Mouse (Mus musculus): ENCODE results near the gene Ubr4. TPM values are rescaled to one million over a fixed set of nuclear protein-coding genes. Genes with fewer than 3 reads are reported as not detected.
"Not testable (repeated sequence)": the region's sequence is repeated elsewhere in the genome, so short reads cannot be mapped to it uniquely, and the experiment has no call there.

Gene Ubr4
- polyA plus RNA-seq, 1 experiment from 2014 or later: 27.5 TPM

GRCm38 (mm10) chr4:139526475-139526874 is 174.1 kb downstream of the Ubr4 start:
- no peaks in the 10 kb centered on the region for H3K4me1 ChIP-seq (replicated peaks; ENCODE audit: control insufficient read depth, insufficient read depth, low read length)
- no peak overlapping the region for H3K4me3 ChIP-seq (ENCODE audit: low read depth, low read length)
- H3K36me3 ChIP-seq (ENCODE audit: control insufficient read depth, insufficient read depth): no peaks in the 10 kb centered on the region
- WGBS: 75% methylated on average over 12 of the region's 12 CpGs
- no peaks in the 10 kb centered on the region for H3K27me3 ChIP-seq (replicated peaks; ENCODE audit: control insufficient read depth, insufficient read depth, low read length)
- H3K9ac ChIP-seq (ENCODE audit: low read depth, low read length): no peak overlapping the region
- no peaks in the 10 kb centered on the region for H3K9me3 ChIP-seq (ENCODE audit: control insufficient read depth)
- ATAC-seq: no peak
- no peak overlapping the region for H3K4me2 ChIP-seq (replicated peaks; ENCODE audit: low read depth)
- H3K27ac ChIP-seq (ENCODE audit: low read depth, low read length): no peak overlapping the region
- no peak for TF ChIP-seq CTCF (IDR thresholded peaks at IDR 0.05; ENCODE audit: low read depth)

DNA sequence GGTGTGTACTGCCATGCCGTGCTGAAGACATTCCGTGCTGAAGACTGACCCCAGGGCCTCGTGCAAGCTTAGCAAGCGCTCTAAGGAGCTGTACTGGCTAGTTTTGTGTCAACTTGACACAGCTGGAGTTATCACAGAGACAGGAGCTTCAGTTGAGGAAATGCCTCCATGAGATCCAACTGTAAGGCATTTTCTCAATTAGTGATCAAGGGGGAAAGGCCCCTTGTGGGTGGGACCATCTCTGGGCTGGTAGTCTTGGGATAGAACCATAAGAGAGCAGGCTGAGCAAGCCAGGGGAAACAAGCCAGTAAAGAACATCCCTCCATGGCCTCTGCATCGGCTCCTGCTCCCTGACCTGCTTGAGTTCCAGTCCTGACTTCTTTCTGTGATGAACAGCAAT is 177.8 kb downstream of the Ubr4 start, which contains the start of gene Iffo2:
Gene Iffo2 (plus strand): TSS at position 301 of the 400 bp plus-strand sequence.
- WGBS: 83% methylated on average over 5 of the region's 5 CpGs
- not testable (repeated sequence) for H3K4me3 ChIP-seq (ENCODE audit: low read depth, low read length); H3K27ac ChIP-seq (ENCODE audit: low read depth, low read length); H3K9ac ChIP-seq (ENCODE audit: low read depth, low read length); H3K27me3 ChIP-seq (replicated peaks; ENCODE audit: control insufficient read depth, insufficient read depth, low read length); H3K4me1 ChIP-seq (replicated peaks; ENCODE audit: control insufficient read depth, insufficient read depth, low read length); ATAC-seq; H3K4me2 ChIP-seq (replicated peaks; ENCODE audit: low read depth); H3K9me3 ChIP-seq (ENCODE audit: control insufficient read depth); H3K36me3 ChIP-seq (ENCODE audit: control insufficient read depth, insufficient read depth)

GRCm38 (mm10) chr4:139532081-139532480 is 179.7 kb downstream of the Ubr4 start:
- Histone ChIP-seq H3K9me3 (ENCODE audit: control insufficient read depth) (no peaks in the 10 kb centered on the region), H3K36me3 (ENCODE audit: control insufficient read depth, insufficient read depth) (no peaks in the 10 kb centered on the region), H3K4me3 (ENCODE audit: low read depth, low read length) (no peak overlapping the region), H3K9ac (ENCODE audit: low read depth, low read length) (no peak overlapping the region), H3K27ac (ENCODE audit: low read depth, low read length) (no peak overlapping the region), H3K27me3 (replicated peaks; ENCODE audit: control insufficient read depth, insufficient read depth, low read length) (no peaks in the 10 kb centered on the region), H3K4me2 (replicated peaks; ENCODE audit: low read depth) (no peak overlapping the region), H3K4me1 (replicated peaks; ENCODE audit: control insufficient read depth, insufficient read depth, low read length) (no peaks in the 10 kb centered on the region)
- WGBS: 89% methylated on average over 10 of the region's 10 CpGs
- ATAC-seq: no peak
- TF ChIP-seq CTCF (IDR thresholded peaks at IDR 0.05; ENCODE audit: low read depth): no peak

GRCm38 (mm10) chr4:139535127-139535695 is 182.8 kb downstream of the Ubr4 start:
- Histone ChIP-seq H3K27ac (ENCODE audit: low read depth, low read length) (no peak overlapping the region), H3K4me2 (replicated peaks; ENCODE audit: low read depth) (no peak overlapping the region; the same call in 1 of the 2 replicates), H3K4me1 (replicated peaks; ENCODE audit: control insufficient read depth, insufficient read depth, low read length) (no peaks in the 10 kb centered on the region), H3K27me3 (replicated peaks; ENCODE audit: control insufficient read depth, insufficient read depth, low read length) (no peaks in the 10 kb centered on the region), H3K4me3 (ENCODE audit: low read depth, low read length) (no peak overlapping the region), H3K36me3 (ENCODE audit: control insufficient read depth, insufficient read depth) (no peaks in the 10 kb centered on the region), H3K9me3 (ENCODE audit: control insufficient read depth) (no peaks in the 10 kb centered on the region), H3K9ac (ENCODE audit: low read depth, low read length) (no peak overlapping the region)
- peak; percentile 40; the same call in 1 of the 2 replicates for TF ChIP-seq CTCF (IDR thresholded peaks at IDR 0.05; ENCODE audit: low read depth)
- WGBS: 13% methylated on average over 12 of the region's 12 CpGs
- peak; percentile 70 for ATAC-seq

DNA sequence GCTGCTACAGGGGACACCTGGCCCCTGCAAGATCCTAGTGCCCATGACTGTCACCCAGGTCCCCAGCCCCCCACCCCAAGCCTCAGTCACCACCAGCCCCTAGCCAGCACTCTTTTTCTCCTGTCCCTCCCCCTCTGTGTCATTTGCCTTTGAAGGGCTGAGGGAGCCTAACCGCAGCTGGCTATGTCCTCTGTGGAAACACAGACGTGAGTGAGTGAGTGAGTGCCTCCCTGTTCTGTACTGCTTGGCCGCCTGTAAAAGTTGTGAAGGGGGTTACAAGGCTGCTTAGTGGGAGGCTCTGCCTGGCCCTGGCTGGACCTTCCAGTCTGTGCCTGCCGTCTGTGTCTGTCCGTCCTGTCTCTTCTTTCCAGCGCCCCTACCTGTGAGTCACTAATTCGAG is 183.3 kb downstream of the Ubr4 start:
- Histone ChIP-seq H3K4me2 (replicated peaks; ENCODE audit: low read depth) (no peak overlapping the region), H3K9ac (ENCODE audit: low read depth, low read length) (no peak overlapping the region)
- ATAC-seq: no peak

GRCm38 (mm10) chr4:139536706-139537105 is 184.3 kb downstream of the Ubr4 start:
- no peak overlapping the region for H3K9ac ChIP-seq (ENCODE audit: low read depth, low read length)
- no peaks in the 10 kb centered on the region for H3K27me3 ChIP-seq (replicated peaks; ENCODE audit: control insufficient read depth, insufficient read depth, low read length)
- 86% methylated on average over 9 of the region's 9 CpGs for WGBS
- H3K27ac ChIP-seq (ENCODE audit: low read depth, low read length): no peak overlapping the region
- no peak overlapping the region for H3K4me3 ChIP-seq (ENCODE audit: low read depth, low read length)
- H3K36me3 ChIP-seq (ENCODE audit: control insufficient read depth, insufficient read depth): no peaks in the 10 kb centered on the region
- no peak overlapping the region for H3K4me2 ChIP-seq (replicated peaks; ENCODE audit: low read depth)
- H3K4me1 ChIP-seq (replicated peaks; ENCODE audit: control insufficient read depth, insufficient read depth, low read length): no peaks in the 10 kb centered on the region
- no peak for ATAC-seq
- no peak for TF ChIP-seq CTCF (IDR thresholded peaks at IDR 0.05; ENCODE audit: low read depth)
- H3K9me3 ChIP-seq (ENCODE audit: control insufficient read depth): no peaks in the 10 kb centered on the region

More for the DNA sequence above, 183.3 kb downstream of the Ubr4 start:
- no peaks in the 10 kb centered on the region for H3K36me3 ChIP-seq (ENCODE audit: control insufficient read depth, insufficient read depth)
- WGBS: 65% methylated on average over 7 of the region's 7 CpGs
- H3K4me1 ChIP-seq (replicated peaks; ENCODE audit: control insufficient read depth, insufficient read depth, low read length): no peaks in the 10 kb centered on the region
- TF ChIP-seq CTCF (IDR thresholded peaks at IDR 0.05; ENCODE audit: low read depth): no peak
- H3K27me3 ChIP-seq (replicated peaks; ENCODE audit: control insufficient read depth, insufficient read depth, low read length): no peaks in the 10 kb centered on the region
- H3K27ac ChIP-seq (ENCODE audit: low read depth, low read length): no peak overlapping the region
- H3K9me3 ChIP-seq (ENCODE audit: control insufficient read depth): no peaks in the 10 kb centered on the region
- H3K4me3 ChIP-seq (ENCODE audit: low read depth, low read length): no peak overlapping the region

Small RNA genes lying within 50 kb of the gene (microRNA-seq; reads per million reads assigned to microRNA genes)
- gene Gm24245: not detected
- gene Gm25732: not detected

Other genes with a start within 250 kb of the Ubr4 start
- 820 and 852 TPM in 2 replicates for gene Minos1, start 221.5 kb upstream of the Ubr4 start, polyA plus RNA-seq (2015; fragmentation: Nextera tagmentation; extraction: Ambion mirVana)
- 299 and 306 TPM in 2 replicates for gene Capzb, start 159.7 kb upstream of the Ubr4 start, polyA plus RNA-seq (2015; fragmentation: Nextera tagmentation; extraction: Ambion mirVana)
- 92.6 and 95.9 TPM in 2 replicates for gene Pqlc2, start 41.9 kb upstream of the Ubr4 start, polyA plus RNA-seq (2015; fragmentation: Nextera tagmentation; extraction: Ambion mirVana)
- 226 and 259 TPM in 2 replicates for gene Akr7a5, start 41.9 kb upstream of the Ubr4 start, polyA plus RNA-seq (2015; fragmentation: Nextera tagmentation; extraction: Ambion mirVana)
- gene Mrto4, start within 50 bp of the Ubr4 start, polyA plus RNA-seq (2015; fragmentation: Nextera tagmentation; extraction: Ambion mirVana): 36.6 and 39.0 TPM in 2 replicates
- 7.9 and 8.8 TPM in 2 replicates for gene Emc1, start within 50 bp of the Ubr4 start, polyA plus RNA-seq (2015; fragmentation: Nextera tagmentation; extraction: Ambion mirVana)
- gene Iffo2, start 177.9 kb downstream of the Ubr4 start, polyA plus RNA-seq (2015; fragmentation: Nextera tagmentation; extraction: Ambion mirVana): 3.4 and 4.0 TPM in 2 replicates